Mouse (Mus musculus) gastrocnemius, adult 8-10 months (tissue): Measurements from ENCODE around the gene Fjx1. TPM values are rescaled to one million over a fixed set of nuclear protein-coding genes. Genes with fewer than 3 reads are reported as not detected.
A peak's percentile ranks its signal among the peaks of the same experiment; 100 is the strongest.

ENCODE experiments used
- DNase-seq, 2 experiments: peaks; one replicate each; pipeline ENCODE4 v3.0.0; 2022; ENCODE audit warnings: low spot score in 2 of 2
- total RNA-seq, 4 experiments: library from RNA; stranded (reverse); gene quantifications; 2 replicates each; pipeline ENCODE4 v1.2.4; 2022

Gene Fjx1
- total RNA-seq: under 1 TPM; 0.07 to 0.63 (median 0.42) TPM

DNA sequence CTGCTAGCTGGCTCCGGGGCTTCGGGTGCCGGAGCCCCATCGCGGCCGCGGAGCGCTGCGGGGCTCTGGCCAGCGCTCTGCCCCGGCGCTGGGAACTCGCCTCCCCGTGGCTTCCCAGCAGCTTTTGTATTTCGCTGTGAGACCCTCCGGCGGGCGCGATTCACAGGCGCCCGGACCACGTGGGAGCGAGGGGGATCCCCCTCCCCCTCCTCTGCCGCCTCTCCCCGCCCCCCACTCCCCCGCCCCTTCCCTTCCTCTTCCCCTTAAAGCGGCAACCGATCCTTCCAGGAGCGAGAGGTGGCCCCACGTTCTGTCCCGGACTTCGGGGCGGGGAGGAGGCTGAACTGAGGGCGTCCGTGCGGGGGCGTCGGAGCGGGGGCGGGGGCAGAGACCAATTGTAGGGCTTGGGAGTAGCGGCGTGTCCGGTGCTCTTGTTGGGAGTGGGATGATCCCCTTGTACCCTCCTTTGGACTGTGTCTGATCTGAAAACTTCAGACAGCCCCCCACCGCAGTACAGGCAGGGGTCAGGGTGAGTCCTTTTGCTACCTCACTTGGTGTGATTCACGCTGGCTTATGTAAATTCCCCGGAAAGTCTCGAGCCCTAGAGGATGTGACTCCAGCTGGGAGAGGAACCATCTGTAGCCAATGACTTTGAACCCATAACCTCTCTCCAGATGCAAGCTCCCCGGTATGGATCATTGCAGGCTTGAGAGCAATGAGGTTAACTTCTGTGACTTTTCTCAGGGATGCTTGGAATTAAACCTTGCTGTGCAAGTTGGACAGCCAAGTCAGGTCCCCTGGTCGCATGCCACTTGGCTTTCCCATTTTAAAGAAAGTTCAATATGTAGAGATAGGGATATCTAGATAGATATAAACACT, at the start of gene Fjx1:
TSS of gene Fjx1 (minus strand) at position 829 of the 879 bp plus-strand sequence.
- no peak for DNase-seq

DNA sequence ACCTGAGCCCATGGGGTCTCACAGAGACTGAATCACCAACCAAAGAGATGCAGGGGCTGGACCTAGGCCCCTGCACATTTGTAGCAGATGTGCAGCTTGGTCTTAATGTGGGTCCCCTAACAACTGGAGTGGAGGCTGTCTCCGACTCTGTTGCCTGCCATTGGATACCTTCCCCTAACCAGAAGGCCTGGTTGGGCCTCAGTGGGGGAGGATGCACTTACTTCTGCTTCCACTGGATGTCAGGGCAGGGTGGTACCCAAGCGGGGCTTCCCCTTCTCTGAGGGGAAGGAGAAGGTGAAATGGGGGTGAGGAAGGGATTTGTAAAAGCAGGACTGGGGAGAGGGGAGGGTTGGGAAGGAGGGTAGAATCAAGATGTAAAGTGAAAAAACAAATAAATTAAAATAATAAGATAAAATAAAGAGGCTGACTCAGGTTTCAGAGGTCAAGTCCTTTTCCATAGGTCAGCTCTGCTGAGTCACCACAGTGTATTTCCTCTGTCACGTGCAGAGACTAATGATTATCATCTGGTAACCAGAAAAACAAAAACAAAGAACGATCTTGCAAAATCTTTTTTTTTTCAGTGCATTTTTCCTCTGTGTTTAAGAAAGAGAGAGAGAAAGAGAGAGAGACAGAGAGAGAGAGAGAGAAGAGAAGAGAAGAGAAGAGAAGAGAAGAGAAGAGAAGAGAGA, 47.8 kb upstream of the Fjx1 start:
- no peak for DNase-seq

DNA sequence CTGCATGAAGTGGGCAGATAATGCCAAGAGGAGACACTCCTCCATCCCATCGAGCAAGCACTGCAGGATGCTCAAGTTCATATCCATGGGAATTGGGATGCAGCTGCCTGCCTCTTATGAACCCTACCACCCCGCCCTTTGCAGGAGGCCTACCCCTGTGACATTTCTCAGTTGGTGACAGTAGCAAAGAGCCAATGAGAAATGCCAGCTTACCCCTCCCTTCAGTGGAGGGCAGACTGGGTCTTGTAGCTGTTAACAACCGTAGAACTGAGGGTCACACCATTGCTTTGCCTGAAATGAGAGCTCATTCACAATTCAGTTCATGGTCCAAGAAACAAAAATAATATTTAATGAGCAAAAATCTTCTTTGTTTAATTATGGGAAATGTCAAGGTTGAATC, 28.4 kb upstream of the Fjx1 start:
- no peak for DNase-seq

DNA sequence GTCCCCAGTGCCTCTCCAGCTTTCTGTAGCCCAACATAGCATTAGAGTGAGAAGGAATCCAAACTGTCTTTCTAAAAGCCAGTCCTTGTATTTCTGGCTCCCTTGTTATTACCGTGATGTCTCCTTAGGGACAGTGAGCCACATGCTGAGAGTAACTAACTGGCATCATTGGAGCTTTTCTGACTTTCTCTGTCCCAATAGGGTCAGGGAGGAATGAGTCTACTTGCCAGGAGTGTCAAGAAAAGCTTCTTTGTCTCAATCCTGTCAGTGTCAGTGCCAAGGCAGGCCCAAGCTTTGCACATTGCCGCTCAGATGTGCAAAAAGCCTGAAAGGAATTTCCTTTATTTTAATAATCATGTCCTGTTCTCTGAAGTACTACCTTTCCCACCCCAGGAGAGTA, 23.8 kb upstream of the Fjx1 start:
- DNase-seq: no peak

DNA sequence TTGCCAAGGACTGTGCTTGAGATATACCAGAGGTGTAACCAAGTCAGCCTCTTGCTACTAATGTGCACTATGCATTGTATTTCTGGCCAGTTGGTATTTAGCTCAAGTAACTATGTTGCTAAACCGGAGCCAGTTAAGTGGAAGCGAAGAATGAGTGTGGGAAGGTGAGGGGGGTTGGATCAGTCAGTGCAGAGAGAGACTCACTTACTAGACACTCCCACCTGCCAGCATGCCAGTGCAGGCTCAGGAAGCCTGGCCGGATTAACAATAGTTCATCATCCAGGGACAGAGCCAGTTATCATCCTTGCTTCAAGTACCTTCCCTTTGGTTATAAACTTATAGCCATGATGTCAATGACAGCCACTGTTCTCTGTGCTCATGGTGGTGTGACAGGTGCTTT, 16.3 kb upstream of the Fjx1 start:
- no peak for DNase-seq

DNA sequence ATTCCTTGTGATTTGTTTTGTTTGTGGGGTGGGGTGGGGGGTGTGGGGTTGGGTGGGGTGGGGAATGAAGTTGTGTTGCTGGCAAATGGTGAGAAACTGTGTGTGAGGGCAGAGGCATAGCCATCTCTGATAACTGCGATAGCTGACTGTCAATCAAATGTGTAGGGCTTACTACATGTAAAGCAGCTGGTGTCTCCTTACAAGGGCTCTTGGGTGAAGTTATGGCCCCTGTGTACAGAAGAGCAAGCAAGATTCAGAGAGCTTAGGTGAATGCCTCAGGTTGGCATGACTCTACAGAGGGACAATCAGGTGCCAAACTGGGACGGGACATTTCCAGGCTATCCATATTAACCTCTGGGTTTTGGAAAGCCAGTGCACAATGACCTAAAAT, 12.0 kb upstream of the Fjx1 start:
- DNase-seq: no peak

DNA sequence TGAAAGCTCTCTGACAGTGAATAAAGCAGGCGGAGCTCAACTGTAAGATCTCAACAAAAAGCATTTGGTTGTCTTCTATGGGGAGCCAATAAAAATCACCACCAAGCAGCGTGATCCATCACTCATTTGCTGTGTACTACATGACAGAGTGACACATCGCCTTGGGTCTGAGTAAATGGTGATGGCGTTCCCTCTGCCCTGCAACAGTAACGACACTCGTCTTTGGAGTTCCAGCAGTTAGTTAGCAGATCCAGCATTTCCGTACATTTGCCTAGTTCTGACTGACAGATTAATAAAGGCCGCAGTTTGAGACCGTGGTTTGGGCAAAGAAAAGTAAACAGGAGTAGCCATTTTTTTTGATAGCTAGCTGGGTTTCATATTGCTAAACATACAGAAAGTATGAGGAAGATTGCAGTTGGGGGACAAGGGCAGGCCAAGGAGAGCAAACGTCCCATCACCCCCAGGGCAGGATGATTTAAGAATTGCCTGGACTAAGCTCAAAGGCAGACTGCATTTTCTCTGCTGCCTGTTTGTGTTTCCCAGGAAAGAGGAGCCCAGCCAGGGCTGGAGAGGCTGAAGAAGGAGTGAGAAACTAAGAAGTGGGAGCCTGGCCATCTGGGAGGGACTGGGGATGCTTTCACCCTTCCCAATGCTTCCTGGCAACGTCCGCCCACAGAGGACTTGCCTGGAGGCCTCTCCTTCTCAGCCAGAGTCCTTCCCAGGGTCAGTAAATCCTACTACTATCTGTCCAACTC, 11.5 kb upstream of the Fjx1 start:
- DNase-seq: peak; percentile 43 to 56

DNA sequence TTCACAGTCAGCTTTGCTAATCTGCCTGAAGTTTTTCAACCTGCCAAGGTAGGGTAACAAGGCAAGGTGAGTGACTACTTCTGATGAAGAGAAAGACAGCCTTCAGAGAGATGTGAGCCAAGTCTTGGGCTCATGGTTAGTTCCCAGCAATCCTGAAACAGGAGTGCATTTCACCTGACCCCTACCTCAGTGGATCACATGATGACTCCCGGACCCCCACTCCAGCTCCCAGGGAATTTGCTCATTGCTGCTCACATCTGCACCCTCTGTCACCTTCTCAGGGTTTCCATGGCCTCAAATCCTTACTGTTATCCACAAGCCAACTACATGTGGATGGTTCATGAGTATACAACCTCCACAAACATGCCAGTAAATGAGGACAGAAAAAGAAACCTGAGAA, 9.2 kb upstream of the Fjx1 start:
- DNase-seq: no peak

DNA sequence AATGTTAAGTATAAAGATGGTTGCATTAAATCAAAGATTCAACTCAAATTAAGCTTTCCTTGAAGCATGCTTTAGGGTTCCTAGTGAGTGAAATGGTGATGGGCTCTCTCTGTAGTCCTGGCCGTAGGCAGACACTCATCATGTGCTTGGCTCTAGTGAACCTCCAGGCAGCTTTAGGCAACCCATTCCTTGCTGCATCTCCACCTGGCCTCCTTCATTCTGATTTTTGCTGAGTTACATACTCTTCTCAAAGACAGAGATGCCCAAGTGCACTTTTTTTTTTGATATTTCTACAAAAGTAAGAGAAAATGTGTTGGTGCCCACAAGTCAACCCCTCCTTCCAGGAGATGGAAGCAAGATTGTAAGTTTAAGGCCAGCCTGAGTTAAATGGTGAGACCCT, 2.8 kb upstream of the Fjx1 start:
- DNase-seq: no peak

DNA sequence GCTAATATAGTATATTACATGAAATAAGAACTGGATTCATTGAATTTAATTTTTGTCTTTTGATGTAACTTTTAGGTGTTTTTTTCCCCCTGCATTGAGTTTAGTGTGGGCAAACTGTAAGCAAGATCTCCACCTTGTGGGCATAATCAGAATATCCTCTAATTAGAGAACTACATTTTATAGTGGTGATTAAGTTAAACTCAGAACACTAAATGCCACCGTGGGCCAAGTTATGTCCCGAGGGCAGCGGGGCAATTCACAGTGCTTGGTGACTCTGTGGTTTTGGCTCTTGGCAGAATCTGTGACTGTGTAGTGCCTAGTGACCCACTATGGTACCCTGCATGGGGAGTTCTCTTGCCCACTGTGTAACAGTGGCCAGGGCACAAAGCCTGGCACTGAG, 1.1 kb upstream of the Fjx1 start:
- DNase-seq: no peak

DNA sequence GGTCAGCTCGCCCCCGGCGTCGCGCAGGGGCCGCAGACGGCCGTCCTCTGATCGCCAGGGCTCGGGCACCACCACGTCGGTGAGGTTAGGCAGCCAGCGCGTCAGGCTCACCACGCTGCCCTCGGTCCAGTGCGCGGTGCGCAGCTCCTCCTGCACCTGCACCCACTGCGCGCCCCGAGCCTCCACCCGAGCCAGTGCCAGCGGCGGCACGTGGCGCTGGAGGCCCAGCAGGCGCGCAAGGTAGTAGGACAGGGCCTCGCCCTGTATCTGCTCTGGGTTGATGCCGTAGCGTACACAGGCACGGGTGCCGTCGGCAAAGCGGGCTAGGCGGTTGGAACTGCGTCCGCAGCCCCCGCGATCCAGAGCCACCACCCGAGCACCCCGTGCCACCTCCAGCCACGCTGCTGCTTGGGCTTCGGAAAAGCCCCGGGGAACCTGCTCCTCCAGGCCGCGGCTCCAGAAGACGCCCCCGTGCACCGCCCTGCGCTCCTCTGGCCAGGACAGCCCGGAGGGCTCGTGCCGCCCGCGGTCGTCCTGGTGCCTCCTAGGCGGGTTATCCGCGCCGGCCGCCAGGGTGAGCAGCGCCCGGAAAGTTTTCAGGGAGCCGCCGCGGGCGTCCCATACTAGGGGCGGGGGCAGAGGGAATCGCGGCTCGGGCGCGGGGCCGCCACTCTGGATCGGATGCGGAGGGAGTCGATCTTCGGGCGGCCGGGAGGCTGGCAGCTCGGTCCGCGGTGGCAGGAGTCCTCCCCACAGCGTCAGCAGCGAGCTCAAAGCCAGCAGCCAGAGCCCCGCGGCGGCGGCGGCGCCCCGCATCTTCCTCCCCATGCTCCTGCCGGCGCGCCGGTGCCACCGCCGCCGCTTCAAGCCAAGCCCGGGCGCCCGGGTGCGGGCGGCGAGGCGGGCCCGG, 1.3 kb downstream of the Fjx1 start:
- peak in 1 of 2 experiments; percentile 4 for DNase-seq

DNA sequence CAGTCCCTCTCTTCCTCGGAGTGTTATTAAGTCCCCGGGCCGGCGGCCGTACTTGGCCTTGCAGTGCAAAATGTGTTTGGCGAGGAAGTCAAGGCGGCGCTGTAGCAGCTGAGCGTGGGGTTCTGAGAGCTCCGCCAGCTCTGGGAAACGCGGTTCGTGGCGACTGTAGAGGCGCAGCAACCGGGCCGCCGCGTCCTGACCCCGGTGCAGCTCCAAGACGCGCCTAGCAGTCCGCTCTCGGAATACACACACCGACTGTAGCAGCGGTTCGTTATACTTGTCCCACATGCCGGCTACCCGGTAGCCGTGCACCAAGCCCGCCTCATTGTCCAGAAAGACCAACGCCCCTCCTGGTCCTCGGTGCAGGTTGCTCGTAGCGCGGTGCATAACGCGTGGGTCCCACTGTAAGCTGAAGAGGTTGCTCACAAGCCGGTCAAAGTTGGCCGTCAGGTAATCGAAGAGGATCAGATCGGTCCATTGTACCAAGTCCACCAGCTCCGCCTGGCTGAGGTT, 2.0 kb downstream of the Fjx1 start:
- peak; percentile 18 to 22 for DNase-seq

DNA sequence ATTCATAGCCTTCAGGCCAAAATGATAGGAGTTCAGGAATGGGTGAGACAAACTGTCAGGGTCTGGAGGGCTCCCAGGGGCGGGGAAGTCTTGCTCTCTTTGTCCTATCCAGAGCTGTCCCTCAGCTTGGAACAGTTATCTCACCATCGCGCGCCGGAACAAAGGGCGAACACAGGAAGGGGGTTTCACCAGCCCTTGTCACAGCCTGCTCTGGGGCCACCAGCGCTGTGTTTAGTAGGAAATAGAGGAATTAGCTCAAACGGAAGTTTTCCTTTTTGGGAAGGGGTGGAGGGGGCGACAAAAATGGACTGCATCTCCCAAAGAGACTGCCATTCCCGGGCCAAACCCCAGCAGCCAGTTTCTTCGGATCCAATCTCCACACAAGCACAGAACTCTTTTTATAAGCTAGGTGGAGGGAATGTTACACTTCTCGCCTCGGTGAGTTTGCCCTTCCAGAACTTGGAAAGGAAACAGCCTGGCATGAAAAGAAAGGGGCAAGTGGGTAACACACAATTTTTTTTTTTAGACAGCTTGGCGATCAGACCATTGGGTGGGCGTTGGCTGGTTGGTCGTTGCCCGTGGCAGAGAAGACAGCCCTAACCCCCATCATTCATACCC, 2.6 kb downstream of the Fjx1 start:
- DNase-seq: no peak

DNA sequence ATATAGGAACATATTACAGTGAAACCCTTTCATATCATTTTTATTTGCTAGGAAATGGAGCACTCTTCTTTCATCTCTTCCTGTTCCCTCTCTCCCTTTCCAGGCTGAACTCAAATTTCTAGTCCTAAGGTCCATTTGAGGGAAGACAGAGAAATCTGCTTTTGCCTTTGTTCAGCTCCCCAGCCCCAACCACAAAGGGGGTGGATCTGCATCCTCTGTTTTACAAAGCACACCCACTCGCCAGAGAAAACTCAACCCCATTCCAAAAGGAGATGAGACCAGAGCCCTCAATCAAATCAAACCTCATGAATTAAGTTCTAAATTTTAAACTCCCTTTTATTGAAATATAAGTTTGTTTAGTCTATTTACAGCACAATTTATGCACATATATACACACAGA, 3.2 kb downstream of the Fjx1 start:
- no peak for DNase-seq

DNA sequence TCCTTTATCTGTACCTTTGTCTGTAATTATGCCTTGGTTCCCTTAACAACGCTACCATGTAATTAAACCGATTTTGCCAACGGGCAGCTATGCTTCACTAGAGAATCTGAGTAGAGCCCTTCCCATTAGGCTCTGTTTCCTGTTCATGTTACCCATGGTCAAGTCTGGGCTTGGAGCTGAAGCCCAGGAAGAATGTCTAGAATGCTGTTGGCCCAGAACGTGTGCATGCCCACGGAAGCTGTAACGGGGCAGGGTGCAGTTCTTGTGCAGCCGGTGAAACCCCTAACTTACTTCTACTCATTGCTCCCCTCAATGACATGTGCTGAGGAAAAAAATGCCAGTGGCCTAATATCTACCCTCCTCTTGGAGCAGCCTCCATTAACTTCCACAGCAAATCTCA, 4.5 kb downstream of the Fjx1 start:
- no peak for DNase-seq

DNA sequence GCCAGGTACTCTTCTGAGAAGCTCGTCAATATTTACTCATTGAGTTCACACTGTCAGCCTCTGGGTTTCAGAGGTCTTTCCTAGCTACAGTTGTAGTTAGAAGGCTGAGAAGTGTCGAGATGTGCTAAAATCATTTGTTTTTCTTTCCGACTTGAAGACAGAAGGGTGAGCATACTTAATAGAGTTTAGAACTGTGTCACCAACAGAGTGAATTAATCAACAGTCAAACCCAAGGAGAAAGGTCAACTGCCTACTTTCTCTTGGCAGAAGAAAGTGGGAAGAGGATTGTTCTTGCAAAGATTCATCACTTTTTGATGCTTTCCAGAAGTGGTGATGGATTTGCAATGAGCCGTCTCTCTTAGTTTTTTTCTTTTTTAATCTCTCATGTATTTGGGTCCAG, 5.4 kb downstream of the Fjx1 start:
- DNase-seq: no peak

DNA sequence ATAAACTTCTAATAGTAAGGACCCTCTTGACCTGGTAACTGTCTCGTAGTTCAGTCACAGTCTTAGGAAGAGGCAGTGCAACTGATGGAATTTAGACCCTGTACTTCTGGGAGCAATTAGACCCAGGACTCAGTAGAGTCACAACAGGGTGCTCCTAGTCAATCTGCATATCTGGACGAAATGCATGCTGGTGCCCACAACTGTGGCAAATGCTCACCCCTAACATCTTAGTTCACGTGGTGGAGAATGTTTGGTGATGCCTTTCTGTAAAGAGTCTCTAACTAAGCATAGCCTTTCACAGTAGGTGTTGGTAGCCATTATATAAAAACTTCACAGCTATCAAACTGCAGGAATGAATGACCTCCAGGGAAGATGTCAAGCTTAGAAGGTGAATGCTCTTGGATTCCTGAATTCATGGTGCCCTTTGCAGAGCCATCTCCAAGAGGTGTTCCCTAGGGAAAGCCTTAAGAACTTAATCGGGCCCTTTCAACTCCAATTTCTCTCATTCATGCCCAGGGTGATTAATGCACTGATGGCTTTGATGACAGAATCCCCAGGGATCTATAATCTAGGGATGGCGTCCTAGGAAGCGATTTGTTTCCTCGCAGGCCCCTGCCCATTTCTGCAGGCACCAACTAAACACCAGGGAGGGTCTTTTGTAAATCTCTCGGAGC, 14.8 kb downstream of the Fjx1 start:
- DNase-seq: no peak

DNA sequence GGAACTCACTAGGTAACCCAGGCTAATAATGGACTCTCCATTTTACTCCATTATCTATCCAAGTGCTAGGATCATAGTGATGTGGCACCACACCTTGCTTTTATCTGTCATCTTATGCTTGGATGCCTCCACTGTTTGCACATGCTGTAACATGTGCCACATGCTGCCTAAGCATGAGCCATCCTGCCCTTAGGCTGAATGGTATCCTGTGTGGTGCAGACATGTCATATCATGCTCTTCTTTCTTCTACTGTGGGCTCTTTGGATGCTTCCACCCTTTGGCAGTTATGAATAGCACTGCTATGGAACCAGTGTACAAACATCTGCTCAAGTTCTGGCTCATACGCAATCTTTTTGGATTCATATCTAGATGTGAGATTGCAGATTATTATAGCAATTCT, 18.4 kb downstream of the Fjx1 start:
- DNase-seq: no peak

DNA sequence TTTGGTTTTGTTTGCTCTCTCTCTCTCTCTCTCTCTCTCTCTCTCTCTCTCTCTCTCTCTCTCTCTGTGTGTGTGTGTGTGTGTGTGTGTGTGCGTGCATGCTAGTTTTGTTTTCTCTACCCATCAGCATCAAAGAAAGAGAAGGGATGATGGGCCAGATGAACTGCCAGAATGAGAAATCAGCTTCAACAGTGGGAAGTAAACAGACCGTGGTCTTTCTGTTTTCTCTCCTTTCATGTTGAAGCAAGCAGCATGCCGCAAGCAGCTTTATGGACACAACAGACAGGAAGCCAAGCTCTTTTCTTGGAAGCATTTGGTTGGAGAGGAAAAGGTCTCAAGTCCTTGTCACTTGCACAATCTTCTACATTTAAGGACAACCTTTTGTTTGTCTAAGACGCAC, 21.2 kb downstream of the Fjx1 start:
- no peak for DNase-seq

DNA sequence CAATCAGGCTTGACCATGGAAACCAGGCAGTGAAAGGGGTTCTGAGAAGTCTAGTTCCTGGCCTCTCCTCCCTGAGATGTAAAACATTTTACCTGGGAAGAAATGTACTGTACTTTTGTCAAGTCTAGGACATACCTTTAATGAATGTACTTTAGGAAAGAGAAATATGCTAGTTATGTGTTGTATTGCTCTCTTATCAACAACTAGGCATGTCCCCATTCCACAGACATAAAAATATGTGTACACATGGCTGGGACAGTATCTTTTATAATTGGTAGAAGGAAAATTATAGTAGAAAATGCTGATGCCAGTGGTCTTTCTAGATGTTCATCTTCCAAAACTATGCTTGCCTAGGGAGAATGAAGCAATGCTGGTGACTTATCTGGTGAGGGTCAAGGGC, 24.3 kb downstream of the Fjx1 start:
- no peak for DNase-seq
